Mouse (Mus musculus) hindbrain, embryonic 11.5 days (tissue): Measurements from ENCODE around the gene Rrp1. TPM values are rescaled to one million over a fixed set of nuclear protein-coding genes. Genes with fewer than 3 reads are reported as not detected.
"Not testable (repeated sequence)": the region's sequence is repeated elsewhere in the genome, so short reads cannot be mapped to it uniquely, and the experiment has no call there.

Source experiments
- ATAC-seq: fragments of 200-750 bp; cut with Nextera tagmentation; 2 replicates; pipeline ENCODE4 v1.8.0; 2017; ENCODE audit warnings: mild to moderate bottlenecking, moderate TSS enrichment, moderate library complexity; ENCODE audit not compliant: low FRiP score
- DNase-seq: peaks from one replicate; pipeline ENCODE4 v3.0.0-alpha.2; 2015; ENCODE audit warnings: low spot score
- H3K27ac ChIP-seq: fragments of 300-500 bp; sonication (generic); 2 replicates; pipeline ENCODE4 v1.5.1; 2014; ENCODE audit warnings: mild to moderate bottlenecking, low read depth, low read length
- H3K27me3 ChIP-seq: fragments of 300-500 bp; sonication (generic); 2 replicates; pipeline ENCODE4 v1.6.1; 2014; ENCODE audit warnings: mild to moderate bottlenecking, low read length, moderate library complexity, mixed read lengths; ENCODE audit not compliant: control insufficient read depth, insufficient read depth
- H3K36me3 ChIP-seq: fragments of 300-500 bp; sonication (generic); 2 replicates; pipeline ENCODE4 v1.6.1; 2014; ENCODE audit warnings: mild to moderate bottlenecking, low read length, moderate library complexity, mixed read lengths; ENCODE audit not compliant: control insufficient read depth, insufficient read depth
- H3K4me1 ChIP-seq: fragments of 300-500 bp; sonication (generic); replicated peaks from 2 replicates; pipeline ENCODE4 v1.6.1; 2014; ENCODE audit warnings: low read length, mixed read lengths; ENCODE audit not compliant: control insufficient read depth, insufficient read depth
- H3K4me2 ChIP-seq: fragments of 300-500 bp; sonication (generic); replicated peaks from 2 replicates; pipeline ENCODE4 v1.6.1; 2014; ENCODE audit warnings: mild to moderate bottlenecking, low read depth, low read length
- H3K4me3 ChIP-seq: fragments of 300-500 bp; sonication (generic); 2 replicates; pipeline ENCODE4 v1.5.1; 2014; ENCODE audit warnings: low read depth, low read length
- H3K9ac ChIP-seq: fragments of 300-500 bp; sonication (generic); 2 replicates; pipeline ENCODE4 v1.6.1; 2014; ENCODE audit warnings: low read depth, low read length
- H3K9me3 ChIP-seq: fragments of 300-500 bp; sonication (generic); 2 replicates; pipeline ENCODE4 v1.6.1; 2016; ENCODE audit warnings: low read length; ENCODE audit not compliant: control insufficient read depth
- WGBS: fragments of 180-500 bp; shearing (Covaris S2); extraction: QIAGEN DNeasy Blood & Tissue Kit; methylation state at CpG from one replicate; pipeline ENCODE4 v1.1.7; 2014; 5-methylcytosine and 5-hydroxymethylcytosine counted together
- polyA plus RNA-seq: library from polyadenylated mRNA; unstranded; fragments of >200 nt; fragmentation: Nextera tagmentation; extraction: Ambion mirVana; gene quantifications from 2 replicates; pipeline ENCODE4 v1.2.1, GENCODE M21; 2014

Gene Rrp1
- polyA plus RNA-seq, 1 experiment from 2014 or later, result 225 TPM

DNA sequence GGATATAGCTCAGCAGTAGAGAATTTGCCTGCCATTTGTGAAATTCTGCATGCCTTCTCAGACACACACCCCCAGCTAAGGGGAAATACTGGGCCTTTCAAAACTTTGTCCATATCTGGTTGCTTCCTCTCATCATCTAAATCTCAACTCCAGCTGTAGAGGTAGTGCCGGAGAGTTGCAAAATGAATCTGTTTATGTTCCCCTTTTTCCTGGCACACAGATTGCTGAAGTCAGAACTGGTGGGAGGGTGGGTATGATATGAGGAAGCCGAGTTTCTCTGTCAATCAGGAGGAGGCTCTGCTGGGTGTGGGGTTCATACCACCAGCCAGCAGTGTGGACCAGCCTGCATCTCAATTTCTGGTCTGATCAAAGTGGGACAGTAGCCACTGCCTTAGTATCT lies 48.7 kb downstream of the Rrp1 start:
- no peak overlapping the region for H3K9ac ChIP-seq
- WGBS, result 81% methylated on average over 2 of the region's 2 CpGs

DNA sequence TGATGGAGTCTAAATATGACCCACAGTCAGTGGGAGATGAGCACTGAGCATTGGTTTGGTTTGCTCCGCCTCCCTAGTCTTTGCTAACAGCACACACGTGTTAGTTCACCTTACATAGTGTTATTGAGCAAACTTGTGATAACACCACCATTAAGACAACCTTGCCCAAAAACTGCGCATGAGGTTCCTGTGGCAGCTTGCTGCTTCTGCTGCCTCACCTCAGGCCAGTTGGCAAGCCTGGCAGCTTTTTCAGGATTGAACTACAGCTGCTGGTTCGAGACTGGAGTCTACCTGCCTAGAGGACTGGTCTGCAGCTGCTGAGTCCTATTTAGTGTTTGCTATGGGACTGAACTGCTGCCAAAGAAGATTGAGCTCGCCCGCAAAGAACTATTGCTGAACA lies 49.5 kb downstream of the Rrp1 start:
- Histone ChIP-seq H3K4me3 (no peak overlapping the region), H3K27ac (no peak overlapping the region), H3K27me3 (no peaks in the 10 kb centered on the region), H3K4me2 (no peak overlapping the region), H3K9me3 (no peaks in the 10 kb centered on the region), H3K36me3 (no peaks in the 10 kb centered on the region), H3K9ac (no peak overlapping the region), H3K4me1 (no peaks in the 10 kb centered on the region)
- no peak for ATAC-seq
- DNase-seq, result no peak
- 84% methylated on average over 6 of the region's 6 CpGs for WGBS

More for the DNA sequence above, 48.7 kb downstream of the Rrp1 start:
- H3K27ac ChIP-seq, result no peak overlapping the region
- no peaks in the 10 kb centered on the region for H3K27me3 ChIP-seq
- H3K4me2 ChIP-seq, result no peak overlapping the region
- H3K4me3 ChIP-seq, result no peak overlapping the region
- DNase-seq (no peak), ATAC-seq (no peak)
- no peaks in the 10 kb centered on the region for H3K9me3 ChIP-seq
- no peaks in the 10 kb centered on the region for H3K4me1 ChIP-seq
- H3K36me3 ChIP-seq, result no peaks in the 10 kb centered on the region

DNA sequence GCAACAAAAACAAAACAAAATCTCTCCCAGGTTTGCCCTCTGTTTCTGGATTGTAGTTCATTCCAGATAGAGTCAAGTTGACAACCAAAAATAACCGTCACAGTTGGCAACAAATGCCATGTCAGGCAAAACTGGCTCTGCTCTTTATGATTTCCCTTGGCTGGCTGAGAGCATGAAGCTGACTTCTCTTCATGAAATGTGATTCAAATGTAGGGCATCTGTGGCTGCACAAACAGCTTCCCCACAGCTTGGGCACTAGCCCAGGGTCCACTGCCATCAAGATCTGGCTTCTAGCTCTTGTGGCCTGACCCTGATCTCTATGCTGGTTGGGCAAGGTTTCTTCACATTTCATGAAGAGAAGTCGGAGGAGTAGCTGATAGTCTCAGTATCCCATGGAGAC lies 50.9 kb downstream of the Rrp1 start:
- ATAC-seq (no peak), DNase-seq (no peak)
- no peaks in the 10 kb centered on the region for H3K36me3 ChIP-seq
- no peaks in the 10 kb centered on the region for H3K9me3 ChIP-seq
- H3K4me2 ChIP-seq, result no peak overlapping the region
- WGBS, result 85% methylated on average over 2 of the region's 2 CpGs
- H3K27me3 ChIP-seq, result no peaks in the 10 kb centered on the region
- H3K4me3 ChIP-seq, result no peak overlapping the region
- H3K4me1 ChIP-seq, result no peaks in the 10 kb centered on the region
- H3K27ac ChIP-seq, result no peak overlapping the region
- H3K9ac ChIP-seq, result no peak overlapping the region

DNA sequence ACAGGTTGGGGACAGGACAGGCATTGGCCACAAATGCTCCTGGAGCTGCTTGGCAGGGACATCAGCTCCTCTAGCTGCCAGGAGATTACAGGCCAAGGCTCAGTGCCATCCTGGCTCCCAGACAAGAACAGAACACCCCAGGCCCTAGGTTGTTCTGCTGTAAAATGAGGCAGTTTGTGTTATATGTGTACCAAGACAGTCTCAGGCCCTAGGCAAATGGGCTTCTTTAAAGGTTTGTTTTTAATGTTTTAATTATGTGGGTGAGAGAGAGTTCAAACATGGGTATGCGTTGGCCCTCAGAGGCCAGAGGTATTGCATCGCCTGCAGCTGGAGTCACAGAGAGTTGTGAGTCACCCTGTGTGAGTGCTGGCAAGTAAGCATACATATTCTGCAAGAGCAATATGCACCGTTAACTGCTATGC lies 52.5 kb downstream of the Rrp1 start:
- Histone ChIP-seq H3K36me3 (no peaks in the 10 kb centered on the region), H3K4me3 (no peak overlapping the region), H3K4me1 (no peaks in the 10 kb centered on the region), H3K4me2 (no peak overlapping the region), H3K27me3 (no peaks in the 10 kb centered on the region), H3K9ac (no peak overlapping the region), H3K27ac (no peak overlapping the region), H3K9me3 (no peaks in the 10 kb centered on the region)
- ATAC-seq, result no peak
- WGBS, result 82% methylated on average over 3 of the region's 3 CpGs
- no peak for DNase-seq

GRCm38 (mm10) chr10:78358999-78359398 lies 53.8 kb downstream of the Rrp1 start:
- H3K27me3 ChIP-seq, H3K4me1 ChIP-seq, H3K4me2 ChIP-seq, ATAC-seq, H3K9ac ChIP-seq, DNase-seq, H3K27ac ChIP-seq, H3K36me3 ChIP-seq, H3K4me3 ChIP-seq, H3K9me3 ChIP-seq: not testable (repeated sequence)
- 85% methylated on average over 3 of the region's 3 CpGs for whole genome bisulfite sequencing

DNA sequence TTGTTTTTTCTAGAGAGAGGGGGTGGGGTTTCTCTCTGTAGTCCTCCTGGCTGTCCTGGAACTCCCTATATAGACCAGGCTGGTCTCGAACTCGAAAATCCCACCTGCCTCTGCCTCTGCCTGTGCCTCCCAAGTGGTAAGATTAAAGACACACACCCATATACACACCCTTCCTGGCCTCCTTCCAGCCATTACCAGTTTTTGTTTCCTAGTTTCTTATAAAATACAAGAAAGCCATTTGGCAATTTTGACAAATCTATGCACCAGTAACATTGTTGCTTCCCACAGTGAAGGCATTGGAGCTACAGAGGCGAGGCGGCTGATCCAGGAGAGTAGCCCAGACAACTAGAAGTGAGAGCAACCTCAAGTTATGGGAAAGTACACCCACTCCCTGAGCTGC lies 54.6 kb downstream of the Rrp1 start:
- Histone ChIP-seq H3K9me3 (no peaks in the 10 kb centered on the region), H3K4me3 (no peak overlapping the region), H3K36me3 (no peaks in the 10 kb centered on the region), H3K27ac (no peak overlapping the region), H3K4me1 (no peaks in the 10 kb centered on the region), H3K27me3 (no peaks in the 10 kb centered on the region), H3K4me2 (no peak overlapping the region), H3K9ac (no peak overlapping the region)
- ATAC-seq, result no peak
- no peak for DNase-seq
- WGBS, result 87% methylated on average over 4 of the region's 4 CpGs

DNA sequence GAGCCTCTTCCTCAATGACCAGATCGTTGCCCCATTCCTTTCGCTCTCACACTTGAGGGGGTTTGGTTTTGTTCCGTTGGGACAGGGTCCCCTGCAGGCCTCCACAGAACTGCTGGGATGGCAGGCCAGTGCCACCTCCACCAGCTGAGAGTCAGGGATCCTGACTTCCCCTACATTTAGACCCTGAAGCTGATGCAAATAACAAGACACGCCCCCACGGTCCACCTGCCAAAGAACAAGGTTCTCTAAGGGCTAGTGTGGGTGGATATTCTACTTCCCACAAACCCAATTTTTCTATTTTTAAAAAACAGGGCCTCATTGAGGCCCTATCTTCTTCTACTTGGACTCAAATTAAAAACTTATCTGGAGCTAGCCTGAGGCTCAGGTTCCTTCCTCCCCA lies 55.1 kb downstream of the Rrp1 start:
- DNase-seq (no peak), ATAC-seq (no peak)
- WGBS, result 84% methylated on average over 5 of the region's 5 CpGs
- H3K9ac ChIP-seq, result no peak overlapping the region
- H3K4me3 ChIP-seq, result no peak overlapping the region
- H3K4me2 ChIP-seq, result no peak overlapping the region
- no peaks in the 10 kb centered on the region for H3K36me3 ChIP-seq
- H3K27me3 ChIP-seq, result no peaks in the 10 kb centered on the region
- H3K4me1 ChIP-seq, result peaks cover 2% of the 10 kb centered on the region; the same call in 1 of the 2 replicates
- H3K27ac ChIP-seq, result no peak overlapping the region
- no peaks in the 10 kb centered on the region for H3K9me3 ChIP-seq

DNA sequence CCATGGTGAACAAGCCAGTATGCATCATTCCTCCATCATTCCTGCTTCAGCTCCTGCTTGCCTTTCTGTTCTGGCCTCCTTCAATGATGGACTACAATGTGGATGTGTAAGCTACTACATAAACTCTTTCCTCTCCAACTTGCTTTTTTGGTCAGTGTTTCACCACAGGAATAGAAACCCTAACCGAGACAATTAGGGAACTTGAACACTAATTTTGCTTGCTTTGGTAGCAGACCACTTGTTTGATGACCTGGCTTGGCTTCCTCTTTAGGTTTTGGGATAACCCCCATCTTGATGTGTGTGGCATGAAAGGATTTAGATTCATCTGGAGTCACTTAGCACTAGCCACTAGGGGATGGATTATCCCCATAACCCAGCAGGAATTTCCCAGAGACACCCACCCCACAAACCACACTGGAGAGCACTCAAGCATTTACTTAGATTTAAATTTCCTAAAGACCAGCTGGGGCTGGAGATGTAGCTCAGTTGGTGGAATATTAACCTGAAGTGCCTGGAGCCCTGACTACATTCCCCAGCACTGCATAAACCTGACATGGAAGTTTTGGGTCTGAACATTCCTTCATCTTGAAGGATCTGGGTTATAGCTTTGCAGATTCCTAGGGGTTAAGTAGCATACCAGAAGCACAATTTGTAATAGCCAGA lies 56.8 kb downstream of the Rrp1 start:
- no peaks in the 10 kb centered on the region for H3K9me3 ChIP-seq
- WGBS, result 73% methylated on average over 1 of the region's 1 CpGs

GRCm38 (mm10) chr10:78353196-78353595 lies 59.6 kb downstream of the Rrp1 start:
- no peak for DNase-seq
- ATAC-seq, result no peak
- Histone ChIP-seq H3K27me3 (no peaks in the 10 kb centered on the region), H3K4me1 (peaks cover 8% of the 10 kb centered on the region), H3K4me3 (no peak overlapping the region), H3K9me3 (no peaks in the 10 kb centered on the region), H3K4me2 (no peak overlapping the region), H3K27ac (no peak overlapping the region), H3K36me3 (no peaks in the 10 kb centered on the region), H3K9ac (no peak overlapping the region)
- WGBS, result 57% methylated on average over 4 of the region's 4 CpGs

More for the DNA sequence above, 56.8 kb downstream of the Rrp1 start:
- Histone ChIP-seq H3K4me3 (no peak overlapping the region), H3K27ac (no peak overlapping the region), H3K4me1 (peaks cover 4% of the 10 kb centered on the region; the same call in 1 of the 2 replicates), H3K27me3 (no peaks in the 10 kb centered on the region), H3K36me3 (no peaks in the 10 kb centered on the region), H3K4me2 (no peak overlapping the region), H3K9ac (no peak overlapping the region)
- ATAC-seq (no peak), DNase-seq (no peak)
